Mouse (Mus musculus): ENCODE measurements around the gene Shroom2. TPM values are rescaled to one million over a fixed set of nuclear protein-coding genes. Genes with fewer than 3 reads are reported as not detected.

The Shroom2 gene
- polyA plus RNA-seq, 1 experiment from 2014 or later, result 7.3 TPM

DNA sequence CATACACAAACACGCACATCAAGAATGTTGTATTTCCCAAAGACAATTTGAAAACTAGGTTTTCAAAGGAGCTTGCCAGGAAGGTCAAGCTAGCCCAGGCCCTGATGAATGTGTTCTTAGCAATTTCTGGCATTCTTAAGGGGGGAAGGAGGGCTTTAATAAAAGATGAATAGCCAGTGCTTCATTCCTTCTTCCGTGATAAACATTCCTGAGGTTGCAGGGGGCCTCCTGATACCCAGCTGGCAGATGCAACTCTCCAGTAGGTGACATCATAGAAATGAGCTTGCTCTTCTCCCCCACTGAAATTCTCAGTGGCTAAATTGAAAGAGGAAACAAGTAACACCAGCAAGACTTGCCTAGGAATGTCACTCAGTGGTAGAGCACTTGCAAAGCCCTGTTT, 5.1 kb downstream of the Shroom2 start:
- 41% methylated on average over 2 of the region's 2 CpGs for WGBS (ENCODE audit: insufficient replicate concordance)
- Histone ChIP-seq H3K27ac (ENCODE audit: low read depth, low read length) (no peak overlapping the region), H3K4me1 (ENCODE audit: control insufficient read depth, insufficient read depth, low read length) (no peaks in the 10 kb centered on the region; the same call in 1 of the 2 replicates), H3K36me3 (ENCODE audit: control insufficient read depth, insufficient read depth, low read length) (no peaks in the 10 kb centered on the region), H3K4me3 (ENCODE audit: low read depth, low read length) (no peak overlapping the region), H3K9ac (ENCODE audit: low read depth, low read length) (no peak overlapping the region), H3K4me2 (no peak overlapping the region), H3K9me3 (replicated peaks; ENCODE audit: control insufficient read depth, low read length) (no peaks in the 10 kb centered on the region), H3K27me3 (ENCODE audit: control insufficient read depth, insufficient read depth, low read length) (peaks cover 7% of the 10 kb centered on the region)
- no peak for ATAC-seq (replicated peaks; ENCODE audit: insufficient number of reproducible peaks, low FRiP score, low TSS enrichment)

GRCm38 (mm10) chrX:152762855-152763254, 6.4 kb downstream of the Shroom2 start:
- H3K27ac ChIP-seq (ENCODE audit: low read depth, low read length), result no peak overlapping the region
- H3K4me1 ChIP-seq (ENCODE audit: control insufficient read depth, insufficient read depth, low read length), result no peaks in the 10 kb centered on the region; the same call in 1 of the 2 replicates
- H3K9ac ChIP-seq (ENCODE audit: low read depth, low read length), result no peak overlapping the region
- no peak for ATAC-seq (replicated peaks; ENCODE audit: insufficient number of reproducible peaks, low FRiP score, low TSS enrichment)
- no peaks in the 10 kb centered on the region for H3K36me3 ChIP-seq (ENCODE audit: control insufficient read depth, insufficient read depth, low read length)
- H3K27me3 ChIP-seq (ENCODE audit: control insufficient read depth, insufficient read depth, low read length), result no peaks in the 10 kb centered on the region
- 56% methylated on average over 2 of the region's 2 CpGs for WGBS (ENCODE audit: insufficient replicate concordance)
- H3K4me3 ChIP-seq (ENCODE audit: low read depth, low read length), result no peak overlapping the region
- no peak overlapping the region for H3K4me2 ChIP-seq
- H3K9me3 ChIP-seq (replicated peaks; ENCODE audit: control insufficient read depth, low read length), result no peaks in the 10 kb centered on the region

- WGBS (ENCODE audit: insufficient replicate concordance), result 55% methylated on average over 2 of the region's 2 CpGs
- H3K27ac ChIP-seq (ENCODE audit: low read depth, low read length), result no peak overlapping the region
- H3K9me3 ChIP-seq (replicated peaks; ENCODE audit: control insufficient read depth, low read length), result no peaks in the 10 kb centered on the region
- H3K36me3 ChIP-seq (ENCODE audit: control insufficient read depth, insufficient read depth, low read length), result no peaks in the 10 kb centered on the region
- H3K27me3 ChIP-seq (ENCODE audit: control insufficient read depth, insufficient read depth, low read length), result no peaks in the 10 kb centered on the region
- no peak overlapping the region for H3K4me2 ChIP-seq
- ATAC-seq (replicated peaks; ENCODE audit: insufficient number of reproducible peaks, low FRiP score, low TSS enrichment), result no peak
- H3K4me1 ChIP-seq (ENCODE audit: control insufficient read depth, insufficient read depth, low read length), result no peaks in the 10 kb centered on the region; the same call in 1 of the 2 replicates
- no peak overlapping the region for H3K9ac ChIP-seq (ENCODE audit: low read depth, low read length)
- H3K4me3 ChIP-seq (ENCODE audit: low read depth, low read length), result no peak overlapping the region
These were observed 6.8 kb downstream of the Shroom2 start for GRCm38 (mm10) chrX:152762437-152762836.

GRCm38 (mm10) chrX:152756293-152756692, 13.0 kb downstream of the Shroom2 start:
- Histone ChIP-seq H3K9me3 (replicated peaks; ENCODE audit: control insufficient read depth, low read length) (no peaks in the 10 kb centered on the region), H3K36me3 (ENCODE audit: control insufficient read depth, insufficient read depth, low read length) (no peaks in the 10 kb centered on the region), H3K27me3 (ENCODE audit: control insufficient read depth, insufficient read depth, low read length) (no peaks in the 10 kb centered on the region), H3K9ac (ENCODE audit: low read depth, low read length) (no peak overlapping the region), H3K4me3 (ENCODE audit: low read depth, low read length) (no peak overlapping the region), H3K27ac (ENCODE audit: low read depth, low read length) (no peak overlapping the region), H3K4me2 (no peak overlapping the region), H3K4me1 (ENCODE audit: control insufficient read depth, insufficient read depth, low read length) (no peaks in the 10 kb centered on the region)
- no peak for ATAC-seq (replicated peaks; ENCODE audit: insufficient number of reproducible peaks, low FRiP score, low TSS enrichment)
- WGBS (ENCODE audit: insufficient replicate concordance), result 83% methylated on average over 5 of the region's 5 CpGs

GRCm38 (mm10) chrX:152755819-152756218, 13.4 kb downstream of the Shroom2 start:
- H3K36me3 ChIP-seq (ENCODE audit: control insufficient read depth, insufficient read depth, low read length), result no peaks in the 10 kb centered on the region
- no peak overlapping the region for H3K4me3 ChIP-seq (ENCODE audit: low read depth, low read length)
- H3K27ac ChIP-seq (ENCODE audit: low read depth, low read length), result no peak overlapping the region
- no peak overlapping the region for H3K9ac ChIP-seq (ENCODE audit: low read depth, low read length)
- no peaks in the 10 kb centered on the region for H3K4me1 ChIP-seq (ENCODE audit: control insufficient read depth, insufficient read depth, low read length)
- H3K27me3 ChIP-seq (ENCODE audit: control insufficient read depth, insufficient read depth, low read length), result no peaks in the 10 kb centered on the region
- H3K9me3 ChIP-seq (replicated peaks; ENCODE audit: control insufficient read depth, low read length), result no peaks in the 10 kb centered on the region
- 94% methylated on average over 1 of the region's 1 CpGs for WGBS (ENCODE audit: insufficient replicate concordance)
- H3K4me2 ChIP-seq, result no peak overlapping the region
- ATAC-seq (replicated peaks; ENCODE audit: insufficient number of reproducible peaks, low FRiP score, low TSS enrichment), result no peak

- H3K4me1 ChIP-seq (ENCODE audit: control insufficient read depth, insufficient read depth, low read length), result no peaks in the 10 kb centered on the region; the same call in 1 of the 2 replicates
- no peak overlapping the region for H3K27ac ChIP-seq (ENCODE audit: low read depth, low read length)
- ATAC-seq (replicated peaks; ENCODE audit: insufficient number of reproducible peaks, low FRiP score, low TSS enrichment), result no peak
- H3K36me3 ChIP-seq (ENCODE audit: control insufficient read depth, insufficient read depth, low read length), result no peaks in the 10 kb centered on the region
- H3K4me3 ChIP-seq (ENCODE audit: low read depth, low read length), result no peak overlapping the region
- WGBS (ENCODE audit: insufficient replicate concordance), result 84% methylated on average over 2 of the region's 2 CpGs
- H3K9me3 ChIP-seq (replicated peaks; ENCODE audit: control insufficient read depth, low read length), result no peaks in the 10 kb centered on the region
- no peak overlapping the region for H3K9ac ChIP-seq (ENCODE audit: low read depth, low read length)
- no peak overlapping the region for H3K4me2 ChIP-seq
- H3K27me3 ChIP-seq (ENCODE audit: control insufficient read depth, insufficient read depth, low read length), result no peaks in the 10 kb centered on the region
These were observed 23.3 kb downstream of the Shroom2 start for GRCm38 (mm10) chrX:152745925-152746324.

DNA sequence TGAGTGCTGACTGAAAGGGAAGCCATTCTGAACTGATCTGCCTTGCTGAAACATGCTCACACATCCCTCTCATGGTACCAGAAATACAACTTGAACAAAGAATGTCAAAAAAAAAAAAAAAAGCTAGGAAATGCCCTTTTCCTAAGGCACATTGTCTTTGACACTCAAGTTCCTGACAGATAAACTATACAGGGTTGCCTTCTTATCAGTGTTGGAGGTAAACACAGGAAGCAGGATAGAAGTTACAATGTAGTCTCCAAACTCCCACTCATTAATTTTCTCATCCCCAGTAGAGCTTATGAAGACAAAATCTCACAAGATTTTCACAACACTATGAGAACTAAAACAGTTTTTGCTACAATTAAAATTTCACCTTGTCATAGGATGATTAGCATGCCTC, 25.6 kb downstream of the Shroom2 start:
- Histone ChIP-seq H3K9ac (ENCODE audit: low read depth, low read length) (no peak overlapping the region), H3K4me2 (no peak overlapping the region), H3K9me3 (replicated peaks; ENCODE audit: control insufficient read depth, low read length) (no peaks in the 10 kb centered on the region), H3K36me3 (ENCODE audit: control insufficient read depth, insufficient read depth, low read length) (no peaks in the 10 kb centered on the region), H3K27me3 (ENCODE audit: control insufficient read depth, insufficient read depth, low read length) (peaks cover 3% of the 10 kb centered on the region; the same call in 1 of the 2 replicates), H3K4me3 (ENCODE audit: low read depth, low read length) (no peak overlapping the region), H3K27ac (ENCODE audit: low read depth, low read length) (no peak overlapping the region; the same call in 1 of the 2 replicates), H3K4me1 (ENCODE audit: control insufficient read depth, insufficient read depth, low read length) (no peaks in the 10 kb centered on the region; the same call in 1 of the 2 replicates)
- ATAC-seq (replicated peaks; ENCODE audit: insufficient number of reproducible peaks, low FRiP score, low TSS enrichment), result no peak

- 71% methylated on average over 4 of the region's 4 CpGs for WGBS (ENCODE audit: insufficient replicate concordance)
- Histone ChIP-seq H3K27me3 (ENCODE audit: control insufficient read depth, insufficient read depth, low read length) (peaks cover 3% of the 10 kb centered on the region; the same call in 1 of the 2 replicates), H3K36me3 (ENCODE audit: control insufficient read depth, insufficient read depth, low read length) (no peaks in the 10 kb centered on the region), H3K9me3 (replicated peaks; ENCODE audit: control insufficient read depth, low read length) (no peaks in the 10 kb centered on the region), H3K4me3 (ENCODE audit: low read depth, low read length) (no peak overlapping the region), H3K27ac (ENCODE audit: low read depth, low read length) (no peak overlapping the region), H3K4me1 (ENCODE audit: control insufficient read depth, insufficient read depth, low read length) (no peaks in the 10 kb centered on the region; the same call in 1 of the 2 replicates), H3K9ac (ENCODE audit: low read depth, low read length) (no peak overlapping the region), H3K4me2 (no peak overlapping the region)
- ATAC-seq (replicated peaks; ENCODE audit: insufficient number of reproducible peaks, low FRiP score, low TSS enrichment), result no peak
These were observed 30.4 kb downstream of the Shroom2 start for GRCm38 (mm10) chrX:152738759-152739368.

DNA sequence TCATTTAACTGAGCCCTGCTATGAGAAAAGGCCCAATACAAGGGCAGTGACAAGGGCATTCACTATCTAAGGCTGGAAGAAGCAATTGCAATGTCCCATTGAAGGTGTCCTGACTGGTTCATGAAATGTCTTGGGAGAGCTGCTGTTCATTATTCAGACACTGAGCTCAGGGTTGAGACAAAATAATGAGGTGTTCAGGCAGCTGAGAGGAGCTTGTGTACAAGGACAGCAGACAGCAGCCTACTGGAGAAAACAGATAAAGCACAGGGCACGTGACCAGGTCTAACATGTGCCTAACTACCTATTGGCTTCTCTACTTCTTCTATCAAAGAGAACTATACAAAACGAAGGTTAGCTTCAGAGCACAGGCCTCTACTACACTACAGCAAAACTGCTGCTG, 31.1 kb downstream of the Shroom2 start:
- Histone ChIP-seq H3K27ac (ENCODE audit: low read depth, low read length) (no peak overlapping the region), H3K9ac (ENCODE audit: low read depth, low read length) (no peak overlapping the region), H3K4me2 (no peak overlapping the region), H3K4me3 (ENCODE audit: low read depth, low read length) (no peak overlapping the region), H3K4me1 (ENCODE audit: control insufficient read depth, insufficient read depth, low read length) (no peaks in the 10 kb centered on the region; the same call in 1 of the 2 replicates), H3K9me3 (replicated peaks; ENCODE audit: control insufficient read depth, low read length) (no peaks in the 10 kb centered on the region), H3K36me3 (ENCODE audit: control insufficient read depth, insufficient read depth, low read length) (no peaks in the 10 kb centered on the region), H3K27me3 (ENCODE audit: control insufficient read depth, insufficient read depth, low read length) (peaks cover 3% of the 10 kb centered on the region; the same call in 1 of the 2 replicates)
- 31% methylated on average over 2 of the region's 2 CpGs for WGBS (ENCODE audit: insufficient replicate concordance)
- no peak for ATAC-seq (replicated peaks; ENCODE audit: insufficient number of reproducible peaks, low FRiP score, low TSS enrichment)

Data from heart, embryonic 11.5 days (tissue).